Mouse (Mus musculus): ENCODE data around the gene Rimbp2.
"Not testable (repeated sequence)": the region's sequence is repeated elsewhere in the genome, so short reads cannot be mapped to it uniquely, and the experiment has no call there.

- TF ChIP-seq CTCF, EP300 (IDR thresholded peaks at IDR 0.05; ENCODE audit: low read depth): not testable (repeated sequence)
These were observed 24.2 kb upstream of the Rimbp2 start for GRCm38 (mm10) chr5:128977466-128977865.

Measured in liver, postnatal 0 days (tissue).